Mouse (Mus musculus): ENCODE results near the gene Zcchc18.
"Not testable (repeated sequence)": the region's sequence is repeated elsewhere in the genome, so short reads cannot be mapped to it uniquely, and the experiment has no call there.

DNA sequence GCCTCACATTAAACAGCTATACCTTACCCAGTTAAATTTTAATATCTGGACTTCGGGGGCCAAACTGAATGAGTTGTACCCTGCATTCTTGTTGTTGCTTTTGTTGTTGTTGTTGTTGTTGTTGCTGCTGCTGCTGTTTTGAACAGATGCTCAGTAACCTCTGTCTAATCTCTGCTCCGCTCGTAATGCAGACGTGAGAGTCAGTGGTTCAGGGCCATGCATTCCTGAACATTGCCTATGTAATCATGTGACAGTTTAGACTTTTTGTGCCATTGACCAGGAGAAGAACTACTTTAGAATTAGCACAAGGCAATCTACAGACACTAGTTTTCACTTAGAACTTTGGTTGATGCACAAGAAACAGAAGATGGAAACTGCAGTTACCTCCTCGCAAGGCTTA, 34.7 kb upstream of the Zcchc18 start:
- not testable (repeated sequence) for TF ChIP-seq CTCF, POLR2A (IDR thresholded peaks at IDR 0.05; ENCODE audit: extremely low read depth, insufficient read depth, low read length)
